Mouse (Mus musculus): ENCODE measurements at regions not wholly inside any gene's neighbourhood (a gene's known extent, or its start where the extent isn't known, plus 50 kb on each side); places are given as distances from the start of the nearest gene placed in this dataset.

GRCm38 (mm10) chr17:84075081-84075938 lies 112.4 kb downstream of the Zfp36l2 start:
- TF ChIP-seq CTCF (IDR thresholded peaks at IDR 0.05; ENCODE audit: low read depth) (no peak), EP300 (IDR thresholded peaks at IDR 0.05; ENCODE audit: low read depth) (no peak)

Data from liver, embryonic 14.5 days (tissue).